Mouse (Mus musculus) cortical plate, adult 2 months (tissue): Measurements from ENCODE around the gene Rln1.

Experiments
- CTCF ChIP-seq: fragments of 200-500 bp; IDR thresholded peaks from 2 replicates; pipeline ENCODE4 v1.5.1; 2011; ENCODE audit warnings: mild to moderate bottlenecking, control low read depth, low read length; ENCODE audit not compliant: insufficient read depth; ENCODE audit errors: extremely low read depth
- POLR2A ChIP-seq: fragments of 200-500 bp; IDR thresholded peaks from 2 replicates; pipeline ENCODE4 v1.6.1; 2011; ENCODE audit warnings: mild to moderate bottlenecking, low read length, control low read depth; ENCODE audit not compliant: insufficient read depth; ENCODE audit errors: extremely low read depth

- TF ChIP-seq CTCF (no peak), POLR2A (no peak)
Observed at GRCm38 (mm10) chr19:29334068-29334745, at the start of gene Rln1.
